Mouse (Mus musculus): ENCODE data around the gene Cbr2.
A peak's percentile ranks its signal among the peaks of the same experiment; 100 is the strongest.

Gene Cbr2

GRCm38 (mm10) chr11:120710672-120711071 lies 21.2 kb downstream of the Cbr2 start:
- no peak for DNase-seq (ENCODE audit: low read depth)

- no peak for DNase-seq (ENCODE audit: low read depth)
Measured at GRCm38 (mm10) chr11:120709551-120709950, 22.4 kb downstream of the Cbr2 start.

- DNase-seq (ENCODE audit: low read depth) = no peak
Measured at GRCm38 (mm10) chr11:120707969-120708368, 23.9 kb downstream of the Cbr2 start.

- DNase-seq (ENCODE audit: low read depth) = no peak
Measured at GRCm38 (mm10) chr11:120707225-120707624, 24.7 kb downstream of the Cbr2 start.

GRCm38 (mm10) chr11:120706120-120706519 lies 25.8 kb downstream of the Cbr2 start:
- no peak for DNase-seq (ENCODE audit: low read depth)

GRCm38 (mm10) chr11:120704486-120705325 lies 27.2 kb downstream of the Cbr2 start:
- DNase-seq (ENCODE audit: low read depth) = no peak

- DNase-seq (ENCODE audit: low read depth) = no peak
Measured at GRCm38 (mm10) chr11:120703696-120704454, 28.0 kb downstream of the Cbr2 start.

- no peak for DNase-seq (ENCODE audit: low read depth)
Measured at GRCm38 (mm10) chr11:120697741-120698140, 34.2 kb downstream of the Cbr2 start.

- no peak for DNase-seq (ENCODE audit: low read depth)
Measured at GRCm38 (mm10) chr11:120696568-120696967, 35.3 kb downstream of the Cbr2 start.

GRCm38 (mm10) chr11:120695641-120696040 lies 36.3 kb downstream of the Cbr2 start:
- DNase-seq (ENCODE audit: low read depth) = no peak

- DNase-seq (ENCODE audit: low read depth) = no peak
Measured at GRCm38 (mm10) chr11:120695184-120695583, 36.7 kb downstream of the Cbr2 start.

GRCm38 (mm10) chr11:120693461-120693860 lies 38.5 kb downstream of the Cbr2 start:
- no peak for DNase-seq (ENCODE audit: low read depth)

- no peak for DNase-seq (ENCODE audit: low read depth)
Measured at GRCm38 (mm10) chr11:120692471-120693011, 39.4 kb downstream of the Cbr2 start.

- DNase-seq (ENCODE audit: low read depth) = no peak
Measured at GRCm38 (mm10) chr11:120689365-120689764, 42.5 kb downstream of the Cbr2 start.

GRCm38 (mm10) chr11:120686650-120687272 lies 45.2 kb downstream of the Cbr2 start:
- DNase-seq (ENCODE audit: low read depth) = no peak

- no peak for DNase-seq (ENCODE audit: low read depth)
Measured at GRCm38 (mm10) chr11:120684660-120685059, 47.3 kb downstream of the Cbr2 start.

GRCm38 (mm10) chr11:120684086-120684485 lies 47.8 kb downstream of the Cbr2 start:
- DNase-seq (ENCODE audit: low read depth) = no peak

GRCm38 (mm10) chr11:120683536-120683935 lies 48.4 kb downstream of the Cbr2 start:
- DNase-seq (ENCODE audit: low read depth) = no peak

- DNase-seq (ENCODE audit: low read depth) = no peak
Measured at GRCm38 (mm10) chr11:120682683-120683082, 49.2 kb downstream of the Cbr2 start.

GRCm38 (mm10) chr11:120679909-120680308 lies 52.0 kb downstream of the Cbr2 start:
- DNase-seq (ENCODE audit: low read depth) = peak; percentile 37

Measured in naive thymus-derived CD4-positive, alpha-beta T cell, adult 2 months (primary cell).